Mouse (Mus musculus) ES-E14 (cell line): ENCODE results near the gene Alk.
A peak's percentile ranks its signal among the peaks of the same experiment; 100 is the strongest.

ENCODE experiments used
- HCFC1 ChIP-seq: IDR thresholded peaks from 2 replicates; pipeline ENCODE4 v1.6.1; 2012; ENCODE audit warnings: low read length, inconsistent platforms, borderline replicate concordance; ENCODE audit not compliant: insufficient read depth
- MAFK ChIP-seq: IDR thresholded peaks from 2 replicates; pipeline ENCODE4 v1.6.1; 2014; ENCODE audit warnings: mild to moderate bottlenecking, low read depth, low read length, inconsistent platforms; ENCODE audit not compliant: insufficient read depth
- ZC3H11A ChIP-seq: IDR thresholded peaks from 2 replicates; pipeline ENCODE4 v1.6.1; 2012; ENCODE audit warnings: low read depth, mild to moderate bottlenecking, inconsistent platforms, low read length, borderline replicate concordance
- ZNF384 ChIP-seq: IDR thresholded peaks from 2 replicates; pipeline ENCODE4 v1.6.1; 2012; ENCODE audit warnings: low read depth, low read length, inconsistent platforms

DNA sequence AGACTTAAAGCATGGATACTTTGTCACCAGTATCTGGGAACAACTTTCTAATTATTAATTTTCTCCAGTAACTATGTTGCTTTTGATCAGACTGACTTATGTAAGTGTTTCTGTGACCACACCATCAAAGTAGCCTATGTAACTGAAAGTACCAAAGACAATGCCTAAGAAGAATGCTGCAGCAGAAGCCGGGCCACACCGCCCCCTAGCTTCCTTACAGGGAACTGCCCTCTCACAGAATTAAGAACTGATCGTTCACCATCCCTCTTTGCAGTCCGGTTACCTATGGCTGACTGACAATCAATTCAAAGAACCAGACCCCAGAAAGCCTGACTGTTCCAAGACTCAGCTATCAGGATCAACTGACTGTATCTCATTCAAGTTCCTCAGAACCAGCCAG is 362.4 kb downstream of the Alk start:
- TF ChIP-seq MAFK (no peak), ZC3H11A (peak; percentile 25; the same call in 1 of the 2 replicates), ZNF384 (no peak), HCFC1 (no peak)
